ENCODE assay signal across 12 mouse cellular contexts in the genomic region with DNA sequence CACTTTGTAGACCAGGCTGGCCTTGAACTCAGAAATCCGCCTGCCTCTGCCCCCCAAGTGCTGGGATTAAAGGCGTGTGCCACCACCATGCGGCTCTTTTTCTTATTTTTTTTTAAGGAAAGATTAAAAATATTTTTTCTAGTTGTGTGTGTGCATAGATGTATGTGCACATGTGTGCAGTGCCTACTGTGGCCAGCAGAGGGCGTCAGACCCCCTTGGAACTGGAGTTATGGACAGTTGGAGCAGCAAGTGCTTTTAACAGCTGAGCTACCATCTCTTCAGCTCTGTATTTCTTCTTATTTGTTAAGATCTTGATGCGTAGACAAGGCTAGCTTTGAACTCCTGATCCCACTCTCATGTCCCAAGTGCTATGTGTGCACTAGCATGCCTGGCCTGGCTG. TPM values are rescaled to one million over a fixed set of nuclear protein-coding genes. Genes with fewer than 3 reads are reported as not detected.
DNase-seq lines count a peak whose midpoint lies in the region; ATAC-seq and TF ChIP-seq lines count a peak whose summit lies in the region.
"Had no signal": no experiment of that assay in that cellular context is flagged by ENCODE, and none has a peak within 500 bp of the region (broad histone marks: within the 10 kb centered on the region; RNA-seq: fewer than 3 reads in every experiment).

No protein-coding gene starts in this region.

- DNase-seq in left cerebral cortex, adult 2 months (ENCODE audit: extremely low spot score in 1 of 2, low spot score in 2 of 2): no peak
- no peak for DNase-seq in left cerebral cortex, adult 11 months (ENCODE audit: low spot score)
- DNase-seq in T-cell, adult 2 months (ENCODE audit: low spot score): peak; percentile 31
- DNase-seq in right cerebral cortex, adult 2 months (ENCODE audit: low spot score in 2 of 2): no peak
- DNase-seq: kidney, adult 8-10 months had no signal

- no peak for ATAC-seq in megakaryocyte-erythroid progenitor cell, adult 5-6 weeks (replicated peaks; ENCODE audit: low FRiP score, low TSS enrichment, poor library complexity, severe bottlenecking)

- TF ChIP-seq CTCF in left cerebral cortex, adult 2 months (IDR thresholded peaks at IDR 0.05): peak; percentile 44
- peak; percentile 89 for TF ChIP-seq CTCF in E14TG2a.4 (conservative IDR thresholded peaks at IDR 0.05; ENCODE audit: low read length)
- TF ChIP-seq CTCF in testis, adult 2 months (IDR thresholded peaks at IDR 0.05; ENCODE audit: control insufficient read depth, insufficient read depth, insufficient replicate concordance, low read depth, low read length): peak; percentile 89; the same call in 1 of the 2 replicates

- H3K27me3 ChIP-seq in E14TG2a.4 (ENCODE audit: insufficient read depth, low read length): no peaks in the 10 kb centered on the region
- H3K27me3 ChIP-seq in testis, adult 2 months (ENCODE audit: control insufficient read depth, insufficient read depth, low read length): no peaks in the 10 kb centered on the region
- H3K27me3 ChIP-seq: embryonic facial prominence, embryonic 15.5 days; neural tube, embryonic 13.5 days had no signal

- intact Hi-C loops in left cerebral cortex, adult 2 months (cut with DNase I): no loop called here

- H3K4me3 ChIP-seq in left cerebral cortex, adult 2 months: no peak overlapping the region
- H3K4me3 ChIP-seq in E14TG2a.4 (replicated peaks; ENCODE audit: low read length): no peak overlapping the region
- H3K4me3 ChIP-seq in testis, adult 2 months (ENCODE audit: control insufficient read depth, low read depth, low read length): no peak overlapping the region
- H3K4me3 ChIP-seq: embryonic facial prominence, embryonic 15.5 days; liver, embryonic 15.5 days; neural tube, embryonic 13.5 days had no signal

- no peak for TF ChIP-seq POLR2A in testis, adult 2 months (IDR thresholded peaks at IDR 0.05; ENCODE audit: control insufficient read depth, low read depth, low read length)

- no peak overlapping the region for H3K27ac ChIP-seq in left cerebral cortex, adult 2 months
- H3K27ac ChIP-seq in testis, adult 2 months (ENCODE audit: control insufficient read depth, insufficient read depth, low read depth, low read length): no peak overlapping the region
- H3K27ac ChIP-seq: embryonic facial prominence, embryonic 15.5 days; liver, embryonic 15.5 days; neural tube, embryonic 13.5 days had no signal

- H3K4me1 ChIP-seq in E14TG2a.4 (replicated peaks; ENCODE audit: low read depth, low read length): peaks cover 30% of the 10 kb centered on the region
- H3K4me1 ChIP-seq in testis, adult 2 months (ENCODE audit: control insufficient read depth, insufficient read depth, low read length): no peaks in the 10 kb centered on the region
- H3K4me1 ChIP-seq: embryonic facial prominence, embryonic 15.5 days; liver, embryonic 15.5 days; neural tube, embryonic 13.5 days had no signal

- H3K9me3 ChIP-seq in E14TG2a.4 (ENCODE audit: low read length): no peaks in the 10 kb centered on the region
- H3K9me3 ChIP-seq: embryonic facial prominence, embryonic 15.5 days; liver, embryonic 15.5 days; neural tube, embryonic 13.5 days had no signal

- peaks cover 11% of the 10 kb centered on the region for H3K36me3 ChIP-seq in E14TG2a.4 (ENCODE audit: insufficient read depth, low read length)
- no peaks in the 10 kb centered on the region; the same call in 1 of the 2 replicates for H3K36me3 ChIP-seq in testis, adult 2 months (ENCODE audit: control insufficient read depth, insufficient read depth, low read length)

RNA-seq across cellular contexts. Expression of gene Pafah2, which starts 13.2 kb away (rescaled TPM):
- 1 to 10 TPM; 6.5 to 6.9 TPM for total RNA-seq in left cerebral cortex, adult 2 months (2021)
- polyA plus RNA-seq in testis, adult 2 months (2012; rRNA removed): 36.0 and 37.2 TPM in 2 replicates
- 27.7 and 41.0 TPM in 2 replicates for total RNA-seq in megakaryocyte-erythroid progenitor cell, adult 5-6 weeks (2014; fragmentation: Nextera tagmentation)
- 18.2 and 24.1 TPM in 2 replicates for total RNA-seq in megakaryocyte-erythroid progenitor cell, adult 5-6 weeks (2017)

RNA-seq across cellular contexts. Expression of gene Extl1, which starts 25.6 kb away (rescaled TPM):
- total RNA-seq in left cerebral cortex, adult 2 months (2021): 10 to 100 TPM; 46.7 to 48.9 TPM
- polyA plus RNA-seq in testis, adult 2 months (2012; rRNA removed): 0.25 and 0.26 TPM in 2 replicates
- total RNA-seq in megakaryocyte-erythroid progenitor cell, adult 5-6 weeks (2014; fragmentation: Nextera tagmentation): not detected in 2 replicates
- total RNA-seq in megakaryocyte-erythroid progenitor cell, adult 5-6 weeks (2017): not detected in 2 replicates
- total RNA-seq: granulocyte monocyte progenitor cell, adult 5-6 weeks had no signal

RNA-seq across cellular contexts. Expression of gene Stmn1, which starts 58.8 kb away (rescaled TPM):
- total RNA-seq in left cerebral cortex, adult 2 months (2021): 1,000 to 10,000 TPM in 1 of 2 experiments, 100 to 1,000 TPM in 1; 990 to 1,034 TPM
- 109 and 126 TPM in 2 replicates for polyA plus RNA-seq in testis, adult 2 months (2012; rRNA removed)
- total RNA-seq in megakaryocyte-erythroid progenitor cell, adult 5-6 weeks (2014; fragmentation: Nextera tagmentation): 600 and 836 TPM in 2 replicates
- 1,250 and 1,264 TPM in 2 replicates for total RNA-seq in megakaryocyte-erythroid progenitor cell, adult 5-6 weeks (2017)

Comparison
In these comparisons a context has a peak if more than half of its experiments do, and no peak if none do; other contexts are left out.
1. RNA of gene Extl1, which starts 25.6 kb away (total RNA-seq): 46.7 to 48.9 TPM in left cerebral cortex, adult 2 months; not detected in megakaryocyte-erythroid progenitor cell, adult 5-6 weeks; every median in the first group is over 10 times any median in the second.
2. Peak in every context shown above with its lines, with median percentiles within 50 percentile points of each other: CTCF ChIP-seq.